Mouse (Mus musculus) spleen, postnatal 0 days (tissue): ENCODE results near the gene Dtx1. TPM values are rescaled to one million over a fixed set of nuclear protein-coding genes. Genes with fewer than 3 reads are reported as not detected.

Source experiments
- polyA plus RNA-seq: library from polyadenylated mRNA; unstranded; fragments of >200 nt; fragmentation: Nextera tagmentation; extraction: Ambion mirVana; gene quantifications from 2 replicates; pipeline ENCODE4 v1.2.1, GENCODE M21; 2015

The Dtx1 gene
- 0.40 and 0.51 TPM in 2 replicates for polyA plus RNA-seq

GRCm38 (mm10) chr5:120711827-120712226 is at the start of gene Dtx1:
Gene Dtx1, minus strand, starts transcription at chr5:120711927.

DNA sequence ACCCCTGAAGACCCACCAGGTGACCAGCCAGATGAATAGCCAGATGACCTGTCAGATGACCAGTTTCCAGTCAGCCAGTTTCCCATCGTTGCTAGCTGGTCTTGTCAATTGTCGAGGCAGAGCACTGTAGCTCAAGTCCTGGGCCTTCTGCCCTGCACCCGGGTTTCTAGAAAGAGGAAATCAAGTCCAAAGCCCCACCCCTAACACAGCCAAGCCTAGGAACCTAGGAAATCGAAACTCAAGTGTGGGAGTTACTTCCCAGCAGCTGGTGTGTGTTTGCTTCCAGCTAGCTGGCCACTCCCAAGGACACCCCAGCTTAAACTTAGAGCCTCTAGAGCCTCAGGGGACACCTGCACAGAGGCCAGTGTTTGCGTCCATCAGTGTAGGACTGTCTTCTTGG is 38.0 kb upstream of the Dtx1 start, which contains the start of gene Oas2:
Gene Oas2 (minus strand): TSS at position 166 of the 400 bp plus-strand sequence.

GRCm38 (mm10) chr5:120648569-120649373 is 63.0 kb downstream of the Dtx1 start, which contains the start of gene Rasal1:
Gene Rasal1, plus strand, starts transcription at chr5:120648812.

GRCm38 (mm10) chr5:120634131-120634530 is 77.6 kb downstream of the Dtx1 start, which contains the start of gene Cfap73:
Gene Cfap73, minus strand, starts transcription at chr5:120634235.

Other genes with a start within 250 kb of the Dtx1 start
- 17.5 and 19.9 TPM in 2 replicates for gene Sdsl, start 239.1 kb downstream of the Dtx1 start, polyA plus RNA-seq
- gene Sds, start 235.4 kb downstream of the Dtx1 start, polyA plus RNA-seq, result not detected in 2 replicates
- 28.0 and 31.2 TPM in 2 replicates for gene Plbd2, start 208.3 kb downstream of the Dtx1 start, polyA plus RNA-seq
- gene Slc8b1, start 200.8 kb downstream of the Dtx1 start, polyA plus RNA-seq, result 7.7 and 10.8 TPM in 2 replicates
- 31.7 and 32.0 TPM in 2 replicates for gene Tpcn1, start 123.3 kb downstream of the Dtx1 start, polyA plus RNA-seq
- gene Iqcd, start 122.9 kb downstream of the Dtx1 start, polyA plus RNA-seq, result 1.6 and 2.4 TPM in 2 replicates
- 5.8 and 6.9 TPM in 2 replicates for gene Rita1, start 99.3 kb downstream of the Dtx1 start, polyA plus RNA-seq
- gene Ddx54, start 99.2 kb downstream of the Dtx1 start, polyA plus RNA-seq, result 19.8 and 21.7 TPM in 2 replicates
- not detected in 2 replicates for gene Cfap73, start 77.7 kb downstream of the Dtx1 start, polyA plus RNA-seq
- gene Rasal1, start 63.1 kb downstream of the Dtx1 start, polyA plus RNA-seq, result 0.11 and 0.61 TPM in 2 replicates
- gene Oas2, start 37.9 kb upstream of the Dtx1 start, polyA plus RNA-seq, result 1.9 and 3.9 TPM in 2 replicates
- gene Oas3, start 65.7 kb upstream of the Dtx1 start, polyA plus RNA-seq, result 5.3 and 7.7 TPM in 2 replicates
- gene Oas1e, start 83.6 kb upstream of the Dtx1 start, polyA plus RNA-seq, result 0.22 and 0.49 TPM in 2 replicates
- 1.3 and 1.6 TPM in 2 replicates for gene Oas1c, start 100.6 kb upstream of the Dtx1 start, polyA plus RNA-seq
- not detected in 2 replicates for gene Oas1f, start 135.4 kb upstream of the Dtx1 start, polyA plus RNA-seq
- not detected in 2 replicates for gene Oas1h, start 149.5 kb upstream of the Dtx1 start, polyA plus RNA-seq
- 1.3 and 1.5 TPM in 2 replicates for gene Oas1g, start 175.7 kb upstream of the Dtx1 start, polyA plus RNA-seq
- 8.6 and 10.3 TPM in 2 replicates for gene Oas1a, start 195.6 kb upstream of the Dtx1 start, polyA plus RNA-seq
- not detected in 2 replicates for gene Oas1d, start 202.6 kb upstream of the Dtx1 start, polyA plus RNA-seq